ENCODE assay signal across 18 mouse cellular contexts in genomic region chr11:75377125-75377524, GRCm38 (mm10). TPM values are rescaled to one million over a fixed set of nuclear protein-coding genes. Genes with fewer than 3 reads are reported as not detected.
DNase-seq lines count a peak whose midpoint lies in the region; ATAC-seq lines count a peak whose summit lies in the region.
"Had no signal": no experiment of that assay in that cellular context is flagged by ENCODE, and none has a peak within 500 bp of the region (broad histone marks: within the 10 kb centered on the region; RNA-seq: fewer than 3 reads in every experiment).

No protein-coding gene starts in this region.

- intact Hi-C loops in left cerebral cortex, postnatal 10 days (cut with DNase I) = no loop called here

- DNase-seq in 416B (ENCODE audit: low read depth) (peak; percentile 69), A20 (ENCODE audit: low read depth, low spot score) (peak; percentile 30), R1 (ENCODE audit: low read depth, low spot score) (peak; percentile 53)
- DNase-seq in kidney, adult 18-20 months = no peak
- DNase-seq in left cerebral cortex, postnatal 10 days (ENCODE audit: extremely low spot score in 1 of 2, low spot score in 2 of 2) = no peak
- DNase-seq in cerebellum, adult 9-11 months = no peak
- DNase-seq: adrenal gland, postnatal 25 days; cerebellum, adult 8-10 months; gastrocnemius, postnatal 25 days; heart, adult 2 months; kidney, postnatal 14 days; right cerebral cortex, adult 18-20 months; spleen, adult 18-20 months; thymus, postnatal 14 days had no signal

- peak; percentile 60 for ATAC-seq in common myeloid progenitor, adult 5-6 weeks (replicated peaks; ENCODE audit: low read depth, poor library complexity, severe bottlenecking)
- no peak for ATAC-seq in megakaryocyte, adult 5-6 weeks (ENCODE audit: poor library complexity, severe bottlenecking)
- ATAC-seq: intestine, postnatal 0 days; midbrain, embryonic 16.5 days had no signal

RNA-seq across cellular contexts. Expression of gene Smyd4, which starts 28.9 kb away (rescaled TPM):
- 6.5 and 7.4 TPM in 2 replicates for total RNA-seq in common myeloid progenitor, adult 5-6 weeks (2017)
- total RNA-seq in megakaryocyte, adult 5-6 weeks (2015) = 1.9 and 4.9 TPM in 2 replicates
- total RNA-seq in megakaryocyte, adult 5-6 weeks (2017) = 6.5 and 12.7 TPM in 2 replicates
- total RNA-seq in left cerebral cortex, postnatal 10 days (2021) = 10 to 100 TPM; 11.6 to 13.7 TPM

RNA-seq across cellular contexts. Expression of gene Rpa1, which starts 29.0 kb away (rescaled TPM):
- 139 and 158 TPM in 2 replicates for total RNA-seq in common myeloid progenitor, adult 5-6 weeks (2017)
- 37.2 and 37.6 TPM in 2 replicates for total RNA-seq in megakaryocyte, adult 5-6 weeks (2015)
- total RNA-seq in megakaryocyte, adult 5-6 weeks (2017) = 126 and 129 TPM in 2 replicates
- 10 to 100 TPM; 42.4 TPM for total RNA-seq in left cerebral cortex, postnatal 10 days (2021)

RNA-seq across cellular contexts. Expression of gene Serpinf1, which starts 45.4 kb away (rescaled TPM):
- 76.0 and 77.8 TPM in 2 replicates for total RNA-seq in common myeloid progenitor, adult 5-6 weeks (2017)
- total RNA-seq in megakaryocyte, adult 5-6 weeks (2015) = 26.5 and 30.8 TPM in 2 replicates
- 36.2 and 39.2 TPM in 2 replicates for total RNA-seq in megakaryocyte, adult 5-6 weeks (2017)
- 10 to 100 TPM; 14.7 to 18.2 TPM for total RNA-seq in left cerebral cortex, postnatal 10 days (2021)

Comparison
In these comparisons a context has a peak if more than half of its experiments do, and no peak if none do; other contexts are left out.
1. DNase-seq: peak in 416B (single experiment), A20 (single experiment) and R1 (single experiment); none in kidney, adult 18-20 months (single experiment), left cerebral cortex, postnatal 10 days (0 of 2) and cerebellum, adult 9-11 months (single experiment).